Mouse (Mus musculus): ENCODE measurements at regions not wholly inside any gene's neighbourhood (a gene's known extent, or its start where the extent isn't known, plus 50 kb on each side); places are given as distances from the start of the nearest gene placed in this dataset.

DNA sequence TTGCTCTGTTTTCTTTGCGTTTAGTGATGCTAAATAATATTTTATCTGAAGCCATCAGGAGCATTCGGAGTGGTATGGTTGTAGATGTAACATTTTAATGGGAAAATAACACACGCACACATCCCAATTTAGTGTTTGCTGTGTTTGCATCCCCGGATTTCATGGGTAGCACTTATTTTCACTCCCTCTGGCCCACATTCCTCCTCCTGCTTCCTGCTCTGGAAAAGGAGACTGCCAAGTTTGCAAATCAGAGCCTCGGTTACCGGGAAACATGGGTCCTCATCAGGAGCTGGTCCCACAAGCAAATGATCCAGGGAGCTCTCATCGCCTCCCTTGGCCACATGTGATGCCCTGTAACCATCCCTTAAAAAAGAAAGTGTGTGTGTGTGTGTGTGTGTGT, 94.3 kb upstream of the Npas2 start:
- DNase-seq (ENCODE audit: low spot score in 2 of 2): no peak

DNA sequence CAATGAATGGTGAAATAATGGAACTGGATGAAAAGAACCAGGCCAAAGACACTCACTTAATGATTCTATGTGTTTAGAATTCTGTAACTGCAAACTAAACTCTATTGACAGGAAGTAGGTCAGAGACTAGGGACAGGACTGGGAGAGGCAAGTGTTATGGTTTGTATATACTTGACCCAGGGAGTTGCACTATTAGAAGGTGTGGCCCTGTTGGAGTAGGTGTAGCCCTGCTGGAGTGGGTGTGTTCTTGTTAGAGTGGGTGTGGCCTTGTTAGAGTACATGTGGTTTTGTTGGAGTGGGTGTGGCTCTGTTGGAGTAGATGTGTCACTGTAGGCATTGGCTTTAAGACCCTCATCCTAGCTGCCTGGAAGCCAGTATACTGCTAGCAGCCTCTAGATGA, 93.0 kb upstream of the Npas2 start:
- no peak for DNase-seq (ENCODE audit: low spot score in 2 of 2)

DNA sequence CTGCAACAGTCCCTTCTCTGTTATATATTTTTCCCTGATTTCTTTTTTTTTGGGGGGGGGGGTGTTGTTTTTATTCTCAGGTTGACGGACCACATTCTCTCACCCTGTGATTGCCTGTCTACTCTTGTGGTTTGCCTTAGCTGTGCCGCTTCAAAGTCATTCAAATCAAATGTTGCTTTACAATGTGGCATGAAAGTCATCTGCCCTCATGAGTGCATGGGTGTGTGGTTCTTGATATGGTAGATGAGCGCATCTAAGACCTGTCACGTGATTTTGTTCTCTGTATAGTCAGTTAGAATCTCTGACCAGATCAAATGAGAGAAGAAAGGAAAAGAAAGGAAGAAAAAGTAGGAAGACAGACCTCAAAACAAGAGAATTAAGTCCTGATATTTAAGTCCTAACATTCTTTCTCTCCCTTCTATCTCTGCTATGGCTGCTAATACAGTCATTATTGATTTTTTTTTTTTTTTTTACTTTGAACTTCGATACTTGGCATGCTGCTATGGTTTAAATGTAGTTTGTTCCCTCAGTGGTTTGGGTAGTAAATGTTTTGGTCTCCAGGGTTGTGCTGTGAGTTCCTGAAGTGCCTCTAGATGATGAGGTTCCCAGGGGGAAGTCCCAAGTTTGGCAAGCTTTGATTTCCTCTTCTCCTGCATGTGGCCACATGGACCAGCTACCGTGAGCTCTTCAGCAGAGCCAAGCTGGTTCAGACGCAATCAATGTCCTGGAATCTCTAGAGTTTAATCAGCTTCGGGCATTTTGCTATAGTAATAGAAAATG, 91.2 kb upstream of the Npas2 start:
- DNase-seq (ENCODE audit: low spot score in 2 of 2): no peak

DNA sequence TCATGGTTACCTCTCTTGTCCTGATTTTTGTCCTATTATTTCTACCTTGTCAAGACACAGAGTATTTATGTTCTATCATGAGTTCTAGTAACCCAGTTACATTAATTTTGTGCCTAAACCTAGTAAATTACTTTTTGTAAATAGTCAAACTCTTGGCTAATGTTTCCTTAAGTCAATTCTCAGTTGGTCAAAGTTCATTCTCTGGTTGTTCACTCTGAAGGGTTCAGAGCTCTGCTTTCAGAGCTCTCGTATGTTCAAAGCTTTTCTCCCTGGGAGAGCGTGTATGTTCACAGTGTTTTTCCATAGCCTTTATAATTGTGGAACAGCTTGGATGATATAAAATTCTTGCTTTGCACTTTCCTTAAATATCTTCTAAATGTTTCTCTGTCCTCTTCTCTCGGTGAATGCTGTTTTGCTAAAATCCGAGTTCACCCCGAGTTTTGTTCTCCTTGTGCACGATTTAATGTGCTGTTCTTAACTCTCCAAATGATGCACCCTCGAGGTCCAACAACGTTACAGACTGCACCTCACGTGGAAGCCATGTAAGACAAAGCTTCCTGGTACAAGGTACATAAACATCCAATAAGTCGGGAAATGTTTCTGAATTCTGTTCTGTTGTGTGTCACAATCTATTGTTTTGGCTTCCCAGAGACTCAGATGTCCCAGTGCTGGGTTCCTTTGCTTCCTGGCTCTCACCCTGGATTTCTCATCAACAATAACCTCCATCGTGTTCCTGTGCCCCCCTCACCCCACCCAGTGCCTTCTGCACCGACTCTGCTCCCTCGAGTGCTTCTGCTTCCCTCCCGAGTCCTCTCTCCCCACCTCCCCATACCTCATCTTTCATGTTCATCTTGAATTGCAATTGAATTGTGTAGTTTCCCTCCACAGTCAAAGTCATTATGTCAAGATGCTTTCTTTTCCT, 90.3 kb upstream of the Npas2 start:
- no peak for DNase-seq (ENCODE audit: low spot score in 2 of 2)

DNA sequence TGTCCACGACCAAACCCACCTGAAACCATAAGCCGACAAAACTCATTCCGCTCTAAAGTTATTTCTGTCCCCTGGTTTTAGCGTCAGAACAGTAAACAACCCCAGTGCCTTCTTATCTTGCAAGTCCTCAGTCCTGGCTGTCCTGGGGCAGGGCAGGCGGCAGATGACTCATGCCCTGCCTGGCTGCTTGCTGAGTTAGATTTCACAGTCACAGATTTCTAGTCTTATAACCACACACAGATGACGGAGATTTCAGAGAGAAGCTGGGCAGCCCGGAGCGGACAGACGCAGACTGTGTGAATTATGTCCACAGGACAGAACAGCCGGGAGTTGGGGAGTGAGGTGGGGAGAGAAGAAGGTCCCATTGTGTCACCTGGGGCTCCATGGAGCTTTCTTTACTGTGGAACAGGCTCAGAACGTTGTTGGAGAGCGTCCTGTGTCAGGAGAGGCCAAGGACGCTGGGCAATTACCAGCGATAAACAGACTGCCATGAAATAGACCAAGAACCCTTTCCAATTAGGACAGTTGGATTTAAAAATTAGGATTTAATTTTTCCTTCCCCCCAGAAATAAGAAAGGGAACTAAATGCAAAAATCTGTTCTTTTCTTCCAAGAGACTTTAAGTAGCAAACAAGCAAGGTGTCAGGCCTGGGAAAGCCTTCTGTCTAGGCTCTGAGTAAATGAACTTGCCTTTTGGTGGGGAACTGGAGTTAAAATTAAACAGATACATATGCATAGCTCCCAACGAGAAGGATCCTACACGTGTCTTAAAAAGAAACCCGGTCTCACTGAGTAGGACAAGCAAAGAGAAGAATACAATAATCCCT, 87.8 kb upstream of the Npas2 start:
- DNase-seq (ENCODE audit: low spot score in 2 of 2): no peak

DNA sequence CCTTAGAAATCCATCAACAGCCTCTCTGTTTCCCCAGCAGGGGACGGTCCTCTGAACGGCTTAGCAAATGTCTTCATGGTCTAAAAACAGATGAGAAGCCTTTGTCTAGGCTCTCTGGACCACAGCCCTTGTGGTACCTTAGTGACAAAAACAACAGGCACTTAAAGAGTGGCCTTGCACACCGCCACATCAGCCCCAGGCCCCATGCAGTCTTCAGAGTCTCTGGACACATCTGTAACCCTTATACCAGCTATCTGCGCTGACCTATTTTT, 87.2 kb upstream of the Npas2 start:
- DNase-seq (ENCODE audit: low spot score in 2 of 2): no peak

DNA sequence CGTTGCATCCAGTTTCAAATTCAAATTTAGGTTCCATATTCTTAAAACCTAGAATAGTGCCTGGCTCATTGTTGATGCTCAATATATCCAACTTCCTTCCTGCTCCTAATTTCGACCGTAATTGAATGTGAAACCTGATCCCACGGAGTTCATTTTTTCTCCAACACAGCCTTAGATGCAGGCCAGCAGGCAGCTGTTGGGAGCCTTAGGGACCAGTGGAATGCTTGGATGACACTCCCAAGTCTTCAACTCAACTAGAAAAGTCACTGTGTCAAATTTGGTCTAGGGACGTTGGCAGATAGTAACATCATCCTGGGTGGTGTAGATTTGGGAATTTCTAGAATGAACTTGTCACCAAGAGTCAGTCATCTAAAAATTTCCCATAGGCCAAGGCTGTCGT, 86.9 kb upstream of the Npas2 start:
- no peak for DNase-seq (ENCODE audit: low spot score in 2 of 2)

DNA sequence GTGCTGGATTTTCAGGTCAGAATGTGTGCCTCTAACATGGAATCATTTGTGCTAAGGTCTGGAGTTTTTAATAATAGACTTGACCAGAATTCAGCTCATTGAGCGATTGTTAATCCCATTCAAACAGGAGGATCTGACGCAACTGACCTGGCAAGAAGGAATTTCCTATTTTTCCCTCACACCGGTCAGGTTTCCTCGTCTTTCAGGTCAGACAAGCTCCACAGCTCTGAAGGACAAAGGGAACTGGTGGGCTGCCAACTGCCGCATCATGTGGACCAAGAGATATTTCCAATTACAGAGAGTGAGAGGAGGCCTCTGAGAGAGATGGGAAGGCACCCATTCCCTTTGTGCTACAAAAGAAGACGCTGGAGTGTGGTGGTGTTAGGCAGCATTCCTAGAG, 77.2 kb upstream of the Npas2 start:
- no peak for DNase-seq (ENCODE audit: low spot score in 2 of 2)

DNA sequence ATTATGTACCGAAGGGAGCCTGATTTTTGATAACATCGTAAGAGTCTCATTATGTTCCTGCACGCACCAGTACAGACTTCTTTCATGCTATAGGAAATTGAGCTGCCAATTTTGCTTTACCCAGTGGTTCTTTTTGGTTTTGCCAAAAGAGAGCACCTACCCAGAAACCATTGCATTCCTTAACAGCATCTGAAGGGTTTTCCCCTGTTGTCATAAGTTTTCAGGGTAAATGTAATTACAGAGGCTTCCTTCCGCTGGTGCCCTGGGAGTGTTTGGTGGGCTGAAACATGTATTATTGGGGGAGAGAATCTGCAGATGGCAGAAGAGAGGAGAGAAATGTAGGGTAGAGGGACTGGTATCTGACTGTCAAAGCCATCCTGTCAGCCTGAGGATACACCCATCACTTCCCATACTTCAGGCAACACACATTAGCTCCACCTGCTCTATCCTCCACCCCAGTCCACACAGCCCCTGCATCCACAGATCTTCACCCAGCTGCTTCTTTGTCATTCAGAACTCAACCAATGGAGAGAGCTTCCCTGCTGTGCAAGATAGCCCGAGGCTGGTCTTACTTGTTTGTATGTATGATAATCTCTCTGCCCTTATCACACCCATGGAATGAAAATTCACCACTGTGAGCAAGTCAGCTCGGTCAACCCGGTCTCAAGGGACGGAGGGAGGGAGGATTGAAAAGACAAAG, 71.1 kb upstream of the Npas2 start:
- no peak for DNase-seq (ENCODE audit: low spot score in 2 of 2)

DNA sequence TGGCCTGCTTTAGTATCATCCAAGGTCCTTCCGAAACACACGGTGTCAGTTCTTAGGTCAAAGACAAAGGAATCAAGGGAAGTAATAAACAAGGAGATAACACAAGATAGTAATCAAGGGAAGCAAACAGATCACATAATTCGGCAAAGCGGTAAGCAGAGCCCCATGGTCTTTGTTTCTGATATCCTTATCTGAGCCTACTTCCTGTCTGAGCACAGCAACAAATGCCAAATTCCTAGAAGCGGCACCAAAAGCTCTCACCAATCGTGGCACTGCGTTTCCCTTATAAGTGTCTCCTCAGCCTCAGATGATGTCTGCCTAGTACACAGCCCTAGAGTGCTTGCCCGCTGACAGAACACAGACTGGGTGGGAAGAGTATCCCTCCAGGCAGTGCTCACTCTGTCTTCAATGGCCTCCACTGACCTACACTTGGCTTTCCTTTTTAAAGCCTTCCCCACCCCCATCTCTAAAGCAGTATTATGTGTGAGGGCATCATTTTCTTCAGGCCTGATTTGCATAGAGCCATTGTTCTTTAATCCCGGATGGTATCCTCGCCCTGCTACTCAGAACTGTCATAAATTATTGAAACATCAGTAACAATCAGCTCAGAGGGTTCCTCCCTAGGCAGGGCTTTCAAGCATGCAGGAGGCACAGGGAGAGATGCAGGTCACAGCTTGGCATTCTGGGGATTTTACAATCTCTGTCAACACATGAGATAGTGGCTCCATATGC, 70.3 kb upstream of the Npas2 start:
- no peak for DNase-seq (ENCODE audit: low spot score in 2 of 2)

DNA sequence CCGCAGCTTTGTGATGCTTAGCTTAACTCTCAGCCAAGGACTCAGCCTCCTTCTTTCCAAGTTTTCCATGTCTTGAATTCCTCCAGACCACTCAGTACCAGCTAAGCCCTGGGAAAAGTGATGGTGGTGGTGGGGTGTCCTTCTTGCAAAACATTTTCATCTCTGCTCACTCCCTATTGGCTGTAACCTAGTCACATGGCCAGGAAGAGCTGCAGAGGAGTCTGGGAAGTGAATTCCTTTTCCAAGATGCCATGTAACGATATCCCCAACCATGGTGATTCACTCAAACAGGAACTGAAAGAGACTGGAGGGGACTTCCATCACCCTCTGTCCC, 69.8 kb upstream of the Npas2 start:
- DNase-seq (ENCODE audit: low spot score in 2 of 2): no peak

DNA sequence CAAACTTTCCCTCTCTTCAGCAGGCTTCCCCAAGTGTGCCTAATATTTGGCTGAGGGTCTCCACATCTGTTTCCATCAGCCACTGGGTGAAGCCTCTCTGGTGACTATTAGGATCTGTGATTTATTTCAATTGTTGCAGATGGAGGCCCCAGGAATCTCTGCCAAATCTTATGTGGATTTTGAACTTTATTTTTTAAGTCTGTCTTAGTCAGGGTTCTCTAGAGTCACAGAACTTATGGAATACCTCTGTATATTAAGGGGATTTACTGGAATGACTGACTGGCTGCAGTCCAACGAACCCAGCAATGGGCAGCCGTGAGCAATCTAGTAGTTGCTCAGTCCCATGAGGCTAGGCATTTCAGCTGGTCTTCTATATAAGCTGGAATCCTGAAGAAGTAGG, 59.0 kb upstream of the Npas2 start:
- no peak for DNase-seq (ENCODE audit: low spot score in 2 of 2)

DNA sequence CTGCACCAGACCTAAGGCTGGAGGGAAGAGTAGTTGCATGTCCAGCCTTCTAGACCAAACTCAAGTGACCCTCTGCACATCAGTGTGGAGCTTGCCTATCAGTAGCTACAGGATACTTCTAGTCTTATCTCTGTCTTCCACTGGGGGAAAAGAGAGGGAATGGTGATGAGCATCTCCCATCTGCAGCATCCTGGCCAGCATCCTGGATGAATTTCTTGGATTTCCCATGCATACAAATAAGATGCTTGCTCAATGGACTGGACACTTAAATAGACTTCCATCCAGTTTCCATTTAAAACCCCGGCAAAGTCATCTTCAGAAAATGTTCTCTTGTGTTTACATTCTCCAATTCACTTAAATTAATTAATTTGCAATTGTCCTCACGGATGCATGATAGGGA, 50.5 kb upstream of the Npas2 start:
- no peak for DNase-seq (ENCODE audit: low spot score in 2 of 2)

DNA sequence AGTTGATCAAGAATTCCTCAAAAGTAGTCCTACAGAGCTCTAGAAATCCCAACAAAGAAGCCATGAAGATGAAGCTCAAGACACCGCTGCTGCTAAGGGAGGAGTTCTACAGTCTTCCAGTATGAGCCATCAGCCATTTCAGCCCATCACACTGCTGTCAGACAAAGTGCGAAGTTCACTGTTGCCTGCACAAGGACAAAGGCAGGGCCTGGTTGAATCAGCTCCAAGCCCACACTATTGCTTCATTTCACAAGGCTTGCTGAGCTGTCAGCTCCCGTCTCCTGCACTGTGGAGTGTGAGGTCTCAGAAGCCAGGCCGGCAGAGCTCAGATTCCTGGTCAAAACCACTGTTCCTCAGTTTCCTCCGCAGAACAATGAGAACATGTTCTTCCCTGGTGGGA, 49.9 kb upstream of the Npas2 start:
- no peak for DNase-seq (ENCODE audit: low spot score in 2 of 2)
